24 mouse cellular contexts compared by ENCODE assay signal in the genomic region with DNA sequence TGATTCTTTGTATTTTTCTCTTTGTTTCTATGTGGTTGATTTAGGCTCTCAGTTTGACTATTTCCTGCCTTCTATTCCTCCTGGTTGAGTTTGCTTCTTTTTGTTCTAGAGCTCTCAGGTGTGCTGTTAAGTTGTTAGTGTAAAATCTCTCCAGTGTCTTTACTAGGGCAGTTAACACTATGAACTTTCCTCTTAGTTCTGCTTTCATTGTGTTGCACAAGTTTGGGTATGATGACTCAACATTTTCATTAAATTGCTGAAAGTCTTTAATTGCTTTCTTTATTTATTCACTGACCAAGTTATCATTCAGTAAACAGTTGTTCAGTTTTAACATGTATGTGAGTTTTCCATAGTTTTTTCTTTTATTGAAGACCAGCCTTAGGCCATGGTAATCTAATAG.
DNase-seq lines count a peak whose midpoint lies in the region; ATAC-seq and TF ChIP-seq lines count a peak whose summit lies in the region.
"Had no signal": no experiment of that assay in that cellular context is flagged by ENCODE, and none has a peak within 500 bp of the region (broad histone marks: within the 10 kb centered on the region; RNA-seq: fewer than 3 reads in every experiment).

No protein-coding gene starts in this region.

- no peaks in the 10 kb centered on the region for H3K27me3 ChIP-seq in liver, adult 2 months (ENCODE audit: control insufficient read depth, insufficient read depth, low read length)
- H3K27me3 ChIP-seq in liver, embryonic 12.5 days (replicated peaks) = no peaks in the 10 kb centered on the region
- no peaks in the 10 kb centered on the region for H3K27me3 ChIP-seq in hindbrain, embryonic 10.5 days (ENCODE audit: insufficient read depth, poor library complexity, severe bottlenecking)
- H3K27me3 ChIP-seq: CH12.LX, Patski had no signal

- no peak for TF ChIP-seq CTCF in liver, adult 2 months (IDR thresholded peaks at IDR 0.05; ENCODE audit: low read depth, low read length)

- no peak overlapping the region for H3K4me2 ChIP-seq in liver, embryonic 12.5 days

- DNase-seq in liver, adult 2 months (ENCODE audit: extremely low read depth, low read depth, low spot score) = peak; percentile 46
- DNase-seq in adipocyte (ENCODE audit: low spot score) = peak; percentile 7
- no peak for DNase-seq in hindbrain, embryonic 10.5 days (ENCODE audit: low spot score)
- DNase-seq in adrenal gland, postnatal 4 days (ENCODE audit: low spot score in 2 of 2) = no peak
- DNase-seq in layer of hippocampus, adult 9-11 months = no peak
- DNase-seq: adrenal gland, adult 2 months; adrenal gland, adult 8-10 months; adrenal gland, postnatal 10 days; adrenal gland, postnatal 14 days; adrenal gland, postnatal 25 days; adrenal gland, postnatal 36 days; B cell, adult 2 months; cerebellum, adult 11 months; cerebellum, adult 11-12 months; cerebellum, adult 18-20 months; cerebellum, adult 2 months had no signal

- no peaks in the 10 kb centered on the region for H3K4me1 ChIP-seq in liver, adult 2 months (ENCODE audit: control insufficient read depth, insufficient read depth, low read length)
- no peaks in the 10 kb centered on the region for H3K4me1 ChIP-seq in liver, embryonic 12.5 days
- H3K4me1 ChIP-seq in hindbrain, embryonic 10.5 days (replicated peaks) = no peaks in the 10 kb centered on the region

- no peak for ATAC-seq in liver, embryonic 12.5 days
- ATAC-seq in granulocyte monocyte progenitor cell, adult 5-6 weeks (replicated peaks; ENCODE audit: poor library complexity, severe bottlenecking) = peak; percentile 63
- peak; percentile 50; the same call in 1 of the 2 replicates for ATAC-seq in megakaryocyte progenitor cell, adult 5-6 weeks (replicated peaks; ENCODE audit: poor library complexity)
- ATAC-seq: activated CD4-positive, CD25-positive, alpha-beta regulatory T cell, adult 4 months; CD4-positive, CD25-positive, alpha-beta regulatory T cell, adult 4 months; Patski had no signal

- no peak overlapping the region for H3K27ac ChIP-seq in liver, adult 2 months (replicated peaks; ENCODE audit: insufficient read depth, low read depth, low read length)
- H3K27ac ChIP-seq in liver, embryonic 12.5 days = no peak overlapping the region
- no peak overlapping the region for H3K27ac ChIP-seq in hindbrain, embryonic 10.5 days

- H3K79me2 ChIP-seq in liver, adult 2 months (ENCODE audit: control insufficient read depth, insufficient read depth, low read length) = no peaks in the 10 kb centered on the region

- no peaks in the 10 kb centered on the region for H3K36me3 ChIP-seq in liver, adult 2 months (ENCODE audit: control insufficient read depth, insufficient read depth, low read length)
- H3K36me3 ChIP-seq in liver, embryonic 12.5 days = no peaks in the 10 kb centered on the region
- H3K36me3 ChIP-seq in hindbrain, embryonic 10.5 days = no peaks in the 10 kb centered on the region
- H3K36me3 ChIP-seq: G1E had no signal

- no peaks in the 10 kb centered on the region for H3K9me3 ChIP-seq in liver, embryonic 12.5 days (replicated peaks)
- H3K9me3 ChIP-seq in hindbrain, embryonic 10.5 days = no peaks in the 10 kb centered on the region
- H3K9me3 ChIP-seq: G1E had no signal

- no peak overlapping the region for H3K4me3 ChIP-seq in liver, adult 2 months (ENCODE audit: insufficient read depth, low read depth, low read length)
- H3K4me3 ChIP-seq in liver, embryonic 12.5 days = no peak overlapping the region
- H3K4me3 ChIP-seq in hindbrain, embryonic 10.5 days = no peak overlapping the region

- H3K9ac ChIP-seq in liver, adult 2 months (ENCODE audit: low read depth, low read length) = no peak overlapping the region
- no peak overlapping the region for H3K9ac ChIP-seq in liver, embryonic 12.5 days

- no peak for TF ChIP-seq POLR2A in liver, adult 2 months (IDR thresholded peaks at IDR 0.05; ENCODE audit: extremely low read depth, insufficient read depth, low read length)

Comparison
In these comparisons a context has a peak if more than half of its experiments do, and no peak if none do; other contexts are left out.
1. DNase-seq: peak in liver, adult 2 months (single experiment) and adipocyte (single experiment); none in hindbrain, embryonic 10.5 days (single experiment), adrenal gland, postnatal 4 days (0 of 2) and layer of hippocampus, adult 9-11 months (single experiment).